Mouse (Mus musculus) B cell, adult 62 days (primary cell): Measurements from ENCODE around the gene Gm5795. TPM values are rescaled to one million over a fixed set of nuclear protein-coding genes. Genes with fewer than 3 reads are reported as not detected.

ENCODE experiments used
- total RNA-seq: library from RNA; stranded (reverse); gene quantifications from 4 replicates; pipeline ENCODE4 v1.2.4, GENCODE M21; 2023

Gene Gm5795
- total RNA-seq, result not detected in 4 replicates

GRCm38 (mm10) chr14:3187955-3188354 is at the start of gene Gm5795:
Gene Gm5795, plus strand, starts transcription at chr14:3188255.

GRCm38 (mm10) chr14:3208272-3209152 is 20.5 kb downstream of the Gm5795 start, which contains the start of gene D830030K20Rik:
Gene D830030K20Rik, plus strand, starts transcription at chr14:3208488.

Other genes starting within 250 kb of the Gm5795 start
- gene Gm2888, start 158.3 kb upstream of the Gm5795 start, total RNA-seq, result not detected in 4 replicates
- gene Gm2897, start 139.0 kb upstream of the Gm5795 start, total RNA-seq, result not detected in 4 replicates
- not detected in 4 replicates for gene Gm10340, start 54.3 kb upstream of the Gm5795 start, total RNA-seq
- not detected in 4 replicates for gene D830030K20Rik, start 20.2 kb downstream of the Gm5795 start, total RNA-seq
- gene Gm2956, start 144.4 kb downstream of the Gm5795 start, total RNA-seq, result not detected in 4 replicates
- not detected in 4 replicates for gene Gm10413, start 206.8 kb downstream of the Gm5795 start, total RNA-seq
- not detected in 4 replicates for gene Gm10409, start 224.4 kb downstream of the Gm5795 start, total RNA-seq
- not detected in 4 replicates for gene Gm3005, start 239.8 kb downstream of the Gm5795 start, total RNA-seq